Mouse (Mus musculus): ENCODE results near the gene Foxp1. TPM values are rescaled to one million over a fixed set of nuclear protein-coding genes. Genes with fewer than 3 reads are reported as not detected.
A peak's percentile ranks its signal among the peaks of the same experiment; 100 is the strongest.

Foxp1 gene
- polyA plus RNA-seq, 1 experiment = 129 TPM

DNA sequence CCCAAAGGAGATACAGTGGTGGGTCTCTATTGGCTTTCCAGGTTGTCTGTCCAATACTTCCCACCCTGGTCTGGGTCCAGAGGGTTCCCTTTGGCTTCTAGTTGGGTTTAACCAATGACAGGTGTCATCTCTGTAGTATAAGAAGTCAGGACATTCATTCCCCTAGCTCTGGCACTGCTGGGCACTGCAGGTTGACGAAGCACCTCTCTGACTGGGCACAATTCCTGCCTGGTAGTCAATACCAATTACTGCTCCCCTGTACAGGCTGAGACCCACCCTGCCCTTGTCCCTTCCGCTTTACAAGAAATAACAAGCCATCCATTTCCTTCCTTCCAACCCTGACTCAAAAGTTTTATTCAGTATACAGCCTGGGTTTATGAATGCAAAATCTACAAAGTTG, 81.9 kb downstream of the Foxp1 start:
- H3K36me3 ChIP-seq (ENCODE audit: control insufficient read depth, insufficient read depth, low read length) = no peaks in the 10 kb centered on the region
- peaks cover 23% of the 10 kb centered on the region for H3K4me1 ChIP-seq (replicated peaks; ENCODE audit: control insufficient read depth, insufficient read depth, low read length)
- H3K27ac ChIP-seq (ENCODE audit: control insufficient read depth, insufficient read depth, low read length) = peak overlapping the region; percentile 34; the same call in 1 of the 2 replicates
- TF ChIP-seq CTCF (IDR thresholded peaks at IDR 0.05; ENCODE audit: borderline replicate concordance, control insufficient read depth, extremely low read depth, insufficient read depth, low read length, poor library complexity) (no peak), POLR2A (IDR thresholded peaks at IDR 0.05; ENCODE audit: control insufficient read depth, extremely low read depth, insufficient read depth, low read length, poor library complexity) (no peak)
- DNase-seq = no peak
- 96% methylated on average over 2 of the region's 2 CpGs for WGBS
- H3K27me3 ChIP-seq (ENCODE audit: control insufficient read depth, insufficient read depth, low read length) = no peaks in the 10 kb centered on the region
- no peak overlapping the region for H3K4me3 ChIP-seq (ENCODE audit: control insufficient read depth, insufficient read depth, low read length)

DNA sequence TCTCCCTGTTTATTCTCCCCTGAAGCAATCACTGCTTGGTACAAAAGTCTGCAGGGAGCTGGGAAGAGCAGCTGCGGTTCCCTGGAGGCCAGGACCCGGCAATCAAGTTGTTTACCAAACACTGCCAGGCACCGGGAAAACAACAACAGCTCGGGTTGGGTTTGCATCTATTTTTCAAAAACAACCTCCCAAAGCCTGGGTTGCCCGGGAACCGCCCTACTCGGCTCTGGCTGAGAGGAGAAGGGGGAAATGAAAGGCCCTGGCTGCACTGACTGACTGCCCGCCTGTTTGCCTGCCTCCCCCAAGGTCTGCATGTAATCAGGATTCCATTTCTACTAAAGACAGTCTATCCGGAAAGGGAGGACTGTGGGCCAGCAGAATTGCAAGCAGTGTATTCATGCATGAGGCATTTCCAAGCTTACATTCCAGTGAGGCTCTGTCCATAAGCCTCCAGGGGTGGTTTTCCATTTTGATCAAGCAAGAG, 82.6 kb downstream of the Foxp1 start:
- 92% methylated on average over 9 of the region's 9 CpGs for WGBS
- Histone ChIP-seq H3K4me3 (ENCODE audit: control insufficient read depth, insufficient read depth, low read length) (no peak overlapping the region), H3K4me1 (replicated peaks; ENCODE audit: control insufficient read depth, insufficient read depth, low read length) (peaks cover 28% of the 10 kb centered on the region), H3K27ac (ENCODE audit: control insufficient read depth, insufficient read depth, low read length) (no peak overlapping the region), H3K27me3 (ENCODE audit: control insufficient read depth, insufficient read depth, low read length) (no peaks in the 10 kb centered on the region), H3K36me3 (ENCODE audit: control insufficient read depth, insufficient read depth, low read length) (no peaks in the 10 kb centered on the region)
- DNase-seq = no peak
- TF ChIP-seq CTCF (IDR thresholded peaks at IDR 0.05; ENCODE audit: borderline replicate concordance, control insufficient read depth, extremely low read depth, insufficient read depth, low read length, poor library complexity) (no peak), POLR2A (IDR thresholded peaks at IDR 0.05; ENCODE audit: control insufficient read depth, extremely low read depth, insufficient read depth, low read length, poor library complexity) (no peak)

DNA sequence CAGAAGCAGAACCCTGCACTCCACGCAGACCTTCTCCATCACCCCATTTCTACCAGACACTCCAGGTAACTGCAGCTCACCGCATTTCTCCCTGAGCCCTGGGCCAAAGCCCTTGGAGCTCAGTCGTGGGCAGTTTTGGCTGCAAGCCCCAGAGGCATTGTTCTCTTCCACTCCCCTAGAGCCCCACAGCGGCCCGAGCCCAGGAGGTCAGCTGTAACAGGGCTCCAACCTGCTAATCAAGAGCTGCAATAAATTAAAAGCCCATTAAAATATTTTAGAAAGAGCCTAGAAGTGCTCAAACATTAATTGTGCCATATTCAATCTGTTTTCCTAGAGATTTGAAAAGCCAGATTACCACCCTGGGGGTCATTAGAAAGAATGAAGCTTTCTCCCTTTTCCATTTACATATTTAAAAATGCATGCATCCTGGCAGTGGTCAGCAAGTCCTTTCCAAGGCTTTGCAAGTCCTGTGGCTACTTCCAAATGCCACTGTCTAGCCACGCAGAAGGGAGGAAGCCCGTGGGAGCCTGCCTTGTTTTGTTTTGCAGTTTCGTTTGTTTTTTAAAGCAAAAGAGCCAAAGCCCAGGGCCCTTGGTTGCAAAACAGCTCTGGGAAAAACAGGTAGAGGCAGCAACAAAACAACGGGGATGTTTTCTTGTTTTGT, 83.2 kb downstream of the Foxp1 start:
- Histone ChIP-seq H3K27ac (ENCODE audit: control insufficient read depth, insufficient read depth, low read length) (no peak overlapping the region), H3K27me3 (ENCODE audit: control insufficient read depth, insufficient read depth, low read length) (no peaks in the 10 kb centered on the region), H3K4me1 (replicated peaks; ENCODE audit: control insufficient read depth, insufficient read depth, low read length) (peaks cover 32% of the 10 kb centered on the region), H3K4me3 (ENCODE audit: control insufficient read depth, insufficient read depth, low read length) (no peak overlapping the region), H3K36me3 (ENCODE audit: control insufficient read depth, insufficient read depth, low read length) (no peaks in the 10 kb centered on the region)
- WGBS = 90% methylated on average over 9 of the region's 9 CpGs
- TF ChIP-seq CTCF (IDR thresholded peaks at IDR 0.05; ENCODE audit: borderline replicate concordance, control insufficient read depth, extremely low read depth, insufficient read depth, low read length, poor library complexity) = no peak
- TF ChIP-seq POLR2A (IDR thresholded peaks at IDR 0.05; ENCODE audit: control insufficient read depth, extremely low read depth, insufficient read depth, low read length, poor library complexity) = no peak
- no peak for DNase-seq

DNA sequence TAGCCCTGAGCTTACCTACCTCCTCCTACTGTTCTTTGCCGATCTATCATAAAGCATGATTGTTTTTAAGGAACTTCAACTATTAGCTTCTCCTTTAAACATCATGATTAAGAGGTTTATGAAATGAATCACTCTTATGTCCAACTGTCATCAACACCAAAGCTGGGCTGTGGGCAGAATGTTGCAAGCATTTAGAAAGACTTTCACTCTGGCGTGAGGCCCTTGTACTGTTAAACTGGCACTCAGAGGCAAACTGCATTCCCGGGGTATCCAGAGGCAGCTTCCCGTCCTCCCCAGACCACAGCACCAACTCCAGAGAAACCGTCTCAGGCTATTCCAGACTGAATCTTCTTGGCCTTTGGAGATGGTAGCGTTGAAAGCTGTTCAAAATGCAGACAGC, 86.2 kb downstream of the Foxp1 start:
- Histone ChIP-seq H3K36me3 (ENCODE audit: control insufficient read depth, insufficient read depth, low read length) (no peaks in the 10 kb centered on the region), H3K27me3 (ENCODE audit: control insufficient read depth, insufficient read depth, low read length) (no peaks in the 10 kb centered on the region), H3K4me3 (ENCODE audit: control insufficient read depth, insufficient read depth, low read length) (no peak overlapping the region), H3K4me1 (replicated peaks; ENCODE audit: control insufficient read depth, insufficient read depth, low read length) (peaks cover 51% of the 10 kb centered on the region), H3K27ac (ENCODE audit: control insufficient read depth, insufficient read depth, low read length) (no peak overlapping the region)
- TF ChIP-seq POLR2A (IDR thresholded peaks at IDR 0.05; ENCODE audit: control insufficient read depth, extremely low read depth, insufficient read depth, low read length, poor library complexity) (no peak), CTCF (IDR thresholded peaks at IDR 0.05; ENCODE audit: borderline replicate concordance, control insufficient read depth, extremely low read depth, insufficient read depth, low read length, poor library complexity) (no peak)
- no peak for DNase-seq
- 82% methylated on average over 6 of the region's 6 CpGs for WGBS

DNA sequence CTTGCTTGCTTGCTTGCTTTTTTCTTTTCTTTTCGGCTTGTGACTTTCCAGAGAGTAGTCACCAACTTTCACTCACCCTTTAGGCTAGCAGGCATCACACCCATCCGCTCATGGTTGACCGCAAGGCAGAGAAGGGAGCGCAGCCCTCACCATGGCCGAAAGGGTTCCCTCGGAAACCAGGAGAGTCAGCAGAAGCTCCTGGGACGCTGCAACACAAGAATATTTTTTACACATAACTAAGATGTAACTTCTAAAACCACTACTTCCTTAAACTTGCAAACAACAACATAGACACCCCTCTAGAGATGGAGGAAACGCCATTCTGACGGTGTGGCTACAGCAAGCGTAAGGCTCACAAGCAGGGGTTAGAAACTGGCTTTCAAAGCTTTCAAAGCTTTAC, 87.4 kb downstream of the Foxp1 start:
- H3K4me1 ChIP-seq (replicated peaks; ENCODE audit: control insufficient read depth, insufficient read depth, low read length) = peaks cover 43% of the 10 kb centered on the region
- H3K27me3 ChIP-seq (ENCODE audit: control insufficient read depth, insufficient read depth, low read length) = no peaks in the 10 kb centered on the region
- H3K27ac ChIP-seq (ENCODE audit: control insufficient read depth, insufficient read depth, low read length) = peak overlapping the region; percentile 92
- no peaks in the 10 kb centered on the region for H3K36me3 ChIP-seq (ENCODE audit: control insufficient read depth, insufficient read depth, low read length)
- DNase-seq = no peak
- 36% methylated on average over 10 of the region's 10 CpGs for WGBS
- TF ChIP-seq CTCF (IDR thresholded peaks at IDR 0.05; ENCODE audit: borderline replicate concordance, control insufficient read depth, extremely low read depth, insufficient read depth, low read length, poor library complexity) (no peak), POLR2A (IDR thresholded peaks at IDR 0.05; ENCODE audit: control insufficient read depth, extremely low read depth, insufficient read depth, low read length, poor library complexity) (no peak)
- peak overlapping the region; percentile 30 for H3K4me3 ChIP-seq (ENCODE audit: control insufficient read depth, insufficient read depth, low read length)

- no peak for DNase-seq
- H3K4me3 ChIP-seq (ENCODE audit: control insufficient read depth, insufficient read depth, low read length) = no peak overlapping the region
- H3K27me3 ChIP-seq (ENCODE audit: control insufficient read depth, insufficient read depth, low read length) = no peaks in the 10 kb centered on the region
- H3K4me1 ChIP-seq (replicated peaks; ENCODE audit: control insufficient read depth, insufficient read depth, low read length) = peaks cover 50% of the 10 kb centered on the region
- no peaks in the 10 kb centered on the region for H3K36me3 ChIP-seq (ENCODE audit: control insufficient read depth, insufficient read depth, low read length)
- TF ChIP-seq CTCF (IDR thresholded peaks at IDR 0.05; ENCODE audit: borderline replicate concordance, control insufficient read depth, extremely low read depth, insufficient read depth, low read length, poor library complexity) (no peak), POLR2A (IDR thresholded peaks at IDR 0.05; ENCODE audit: control insufficient read depth, extremely low read depth, insufficient read depth, low read length, poor library complexity) (no peak)
- WGBS = 33% methylated on average over 9 of the region's 9 CpGs
- H3K27ac ChIP-seq (ENCODE audit: control insufficient read depth, insufficient read depth, low read length) = peak overlapping the region; percentile 73
Observed at GRCm38 (mm10) chr6:99433006-99433405, 89.5 kb downstream of the Foxp1 start.
